Mouse (Mus musculus): ENCODE data around the gene Prpf39. TPM values are rescaled to one million over a fixed set of nuclear protein-coding genes. Genes with fewer than 3 reads are reported as not detected.

The Prpf39 gene
- total RNA-seq (2021), result 10 to 100 TPM; 19.5 to 20.2 TPM

DNA sequence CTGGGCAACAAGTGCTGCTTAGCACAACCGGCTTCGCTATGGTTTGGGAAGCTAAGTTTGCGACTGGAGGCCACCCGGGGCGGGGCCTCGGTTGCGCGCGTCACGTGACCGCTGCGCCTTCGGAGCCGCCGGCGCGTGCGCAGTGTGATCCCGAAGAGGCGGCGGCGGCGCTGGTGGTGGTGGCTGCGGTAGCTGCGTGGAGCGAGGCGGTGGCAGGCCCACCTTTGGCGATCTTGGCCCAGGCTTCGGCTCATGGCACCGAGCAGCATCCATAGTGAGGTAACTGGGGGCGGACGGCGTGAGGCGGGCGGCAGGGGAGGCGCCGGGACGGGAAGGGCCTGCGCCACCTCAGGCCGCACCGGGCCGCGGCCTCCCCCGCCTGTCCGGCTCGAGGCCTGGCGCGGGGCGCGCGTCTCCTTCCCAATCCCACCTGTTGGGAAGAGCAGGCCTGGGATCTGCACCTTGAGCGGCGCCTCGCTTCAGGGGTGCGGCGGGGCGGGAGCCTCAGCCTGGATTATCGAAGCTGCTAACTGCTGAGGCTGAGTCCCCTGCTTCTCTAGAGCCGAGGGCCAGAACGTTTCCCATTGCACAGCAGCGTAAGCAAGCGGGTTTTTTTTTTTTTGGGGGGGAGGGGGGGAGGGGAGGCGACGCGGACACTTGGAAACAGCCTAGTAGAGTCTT lies at the start of gene Prpf39:
Gene Prpf39 (plus strand): TSS at position 144 of the 681 bp plus-strand sequence.
- intact Hi-C loops (cut with DNase I), result loop anchor here (5.0 kb wide), 2 partner anchors 36 to 69 kb away; partner anchors contain the start of genes Fkbp3, Klhl28 and Togaram1
- peak; percentile 94 to 95 for DNase-seq

DNA sequence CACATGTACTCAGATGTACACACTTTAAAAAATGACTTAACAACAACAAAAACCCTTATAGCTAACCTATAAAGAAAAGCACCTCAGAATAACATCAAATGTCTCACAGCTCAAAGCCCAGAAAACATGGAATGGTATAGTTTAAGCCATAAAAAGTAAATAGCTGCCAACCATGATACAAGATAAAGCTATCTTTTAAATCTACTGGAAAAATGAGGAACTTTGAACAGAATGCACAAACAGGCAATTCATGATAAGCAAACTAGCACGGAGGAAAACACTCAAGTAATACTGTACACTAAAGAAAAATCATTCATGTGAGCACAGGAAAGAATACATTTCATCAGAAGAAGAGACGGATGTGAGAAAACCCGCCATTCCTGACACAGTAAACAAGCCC lies 28.4 kb upstream of the Prpf39 start:
- no peak for DNase-seq
- intact Hi-C loops (cut with DNase I), result no loop called here

DNA sequence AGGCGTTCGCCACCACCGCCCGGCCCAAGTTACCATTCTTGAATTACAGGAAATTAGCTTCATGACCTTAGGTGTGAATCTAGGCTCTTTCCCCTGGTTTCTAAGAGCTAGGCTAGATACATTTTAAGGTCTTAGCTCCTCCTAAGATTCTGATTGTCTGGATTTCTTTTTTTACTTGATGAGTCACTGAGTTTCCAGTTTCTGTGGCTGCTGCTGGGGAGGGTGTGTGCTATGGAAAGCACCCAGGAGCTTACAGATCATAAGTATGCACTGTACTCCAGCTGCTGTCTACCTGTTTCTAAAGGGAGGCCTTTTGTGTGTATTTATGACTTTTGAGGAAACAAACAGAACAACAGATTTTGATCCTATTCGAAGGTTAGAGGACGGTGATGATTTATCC lies 13.3 kb upstream of the Prpf39 start:
- intact Hi-C loops (cut with DNase I), result no loop called here
- DNase-seq, result no peak

DNA sequence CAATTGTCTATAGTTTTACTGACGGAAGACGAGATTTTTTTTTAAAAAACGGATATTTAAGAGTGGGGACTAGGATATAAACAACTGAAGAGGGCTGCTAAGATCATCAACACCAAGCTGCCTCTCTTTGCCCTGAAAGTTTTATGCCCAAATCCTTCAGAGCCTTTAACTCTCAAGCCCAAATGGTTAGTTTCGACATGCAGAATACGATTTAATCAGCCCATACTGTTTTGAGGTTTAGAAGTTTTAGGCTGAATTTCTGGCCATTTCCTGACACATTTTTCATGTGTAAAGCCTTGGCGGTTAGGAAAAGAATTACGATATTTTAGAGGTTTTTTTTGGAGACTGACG lies 319 bp upstream of the Prpf39 start:
- DNase-seq, result no peak
- intact Hi-C loops (cut with DNase I), result loop anchor here (5.0 kb wide), 2 partner anchors 36 to 69 kb away; partner anchors contain the start of genes Fkbp3, Klhl28 and Togaram1

DNA sequence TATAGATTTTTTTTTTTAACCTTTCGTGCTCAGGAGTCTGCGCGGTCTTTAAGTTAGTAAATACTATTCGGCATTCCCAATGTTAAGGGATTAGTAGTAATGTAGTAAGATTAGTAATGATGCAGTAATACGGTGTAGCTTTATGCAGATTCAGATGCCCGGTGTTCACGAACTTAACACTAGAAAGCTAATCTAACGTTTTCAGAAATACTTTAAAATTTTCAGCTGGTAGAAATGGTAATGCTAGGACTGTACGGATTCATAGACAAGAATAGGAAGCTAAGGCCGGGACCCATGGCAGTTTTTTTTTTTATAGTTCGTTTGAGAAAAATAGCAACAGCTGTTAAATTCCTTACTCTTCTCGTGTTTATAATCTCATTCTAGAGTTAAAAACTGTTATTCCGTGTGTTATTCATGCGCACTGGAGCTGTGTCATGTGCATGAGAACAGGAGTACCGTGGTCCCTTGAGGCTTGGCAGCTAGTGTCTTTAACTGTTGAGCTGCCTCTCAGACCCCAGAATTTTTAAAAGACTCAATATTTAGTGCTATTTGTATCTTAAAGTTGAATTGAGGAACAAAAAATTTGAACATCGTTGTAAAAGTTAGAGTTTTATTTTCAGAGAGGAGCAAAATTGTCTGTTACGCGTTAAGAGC lies 886 bp downstream of the Prpf39 start:
- intact Hi-C loops (cut with DNase I), result loop anchor here (5.0 kb wide), 2 partner anchors 35 to 70 kb away; partner anchors contain the start of genes Fkbp3, Klhl28 and Togaram1
- peak; percentile 8 to 23 for DNase-seq

DNA sequence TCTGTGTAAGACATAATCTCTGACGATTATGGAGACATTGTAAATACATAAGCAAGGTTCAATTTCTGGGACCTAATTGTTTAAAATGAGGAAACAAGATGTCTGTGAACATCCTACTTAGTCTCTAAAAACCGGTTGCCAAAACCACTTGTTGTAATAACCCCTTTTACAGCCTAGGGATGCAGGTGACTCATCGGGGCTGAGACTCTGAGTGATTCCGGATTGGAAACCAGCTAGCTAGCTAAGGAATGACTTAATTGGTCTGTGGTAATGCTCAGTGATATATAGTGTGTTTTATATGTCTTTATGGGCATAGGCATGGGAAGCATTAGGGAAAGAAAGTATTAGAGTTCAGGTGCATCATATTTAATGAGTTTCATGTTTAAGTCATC lies 1.4 kb downstream of the Prpf39 start:
- DNase-seq, result peak in 1 of 2 experiments; percentile 18
- intact Hi-C loops (cut with DNase I), result loop anchor here (5.0 kb wide), 2 partner anchors 35 to 70 kb away; partner anchors contain the start of genes Fkbp3, Klhl28 and Togaram1

DNA sequence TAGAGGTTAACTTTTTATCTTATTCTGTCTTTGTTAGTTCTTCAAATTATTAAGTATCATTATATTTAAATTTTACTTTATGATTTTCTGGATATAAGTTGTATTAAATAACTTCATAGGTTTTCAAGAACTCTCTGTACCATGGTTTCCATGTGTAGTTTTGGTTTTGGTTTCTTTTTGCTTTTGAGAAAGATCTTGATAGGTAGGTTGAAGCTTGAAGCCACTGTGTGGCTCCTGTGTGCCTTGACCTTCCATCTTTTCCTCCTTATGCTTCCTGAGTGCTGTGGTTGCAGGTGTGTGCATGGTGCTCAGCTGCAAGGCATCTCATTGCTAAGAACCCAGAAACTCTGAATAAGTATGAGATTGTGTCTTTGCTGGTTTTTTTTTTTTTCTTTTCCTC lies 12.7 kb downstream of the Prpf39 start:
- no peak for DNase-seq
- intact Hi-C loops (cut with DNase I), result no loop called here

DNA sequence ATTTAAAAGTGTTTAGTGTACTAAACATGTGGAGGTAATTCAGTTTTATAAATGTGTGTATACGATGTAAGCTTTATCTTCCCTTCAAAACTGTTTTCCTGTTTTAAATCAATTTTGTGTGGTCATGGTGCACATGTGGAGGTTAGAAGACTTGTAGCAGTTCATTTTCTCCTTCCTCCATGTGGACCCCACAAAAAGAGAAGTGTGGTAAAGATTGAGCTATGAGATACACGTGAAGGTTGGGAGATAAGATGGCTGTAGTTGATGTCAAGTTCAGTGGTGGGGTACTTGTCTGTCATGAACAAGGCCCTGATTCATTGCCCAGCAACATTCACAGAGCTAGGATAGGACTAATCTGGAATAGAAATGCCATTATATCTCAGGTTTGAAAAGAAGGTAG lies 22.1 kb downstream of the Prpf39 start:
- intact Hi-C loops (cut with DNase I), result loop anchor here (5.0 kb wide), 1 partner anchor 71 kb away; no protein-coding TSS in a partner anchor
- no peak for DNase-seq

DNA sequence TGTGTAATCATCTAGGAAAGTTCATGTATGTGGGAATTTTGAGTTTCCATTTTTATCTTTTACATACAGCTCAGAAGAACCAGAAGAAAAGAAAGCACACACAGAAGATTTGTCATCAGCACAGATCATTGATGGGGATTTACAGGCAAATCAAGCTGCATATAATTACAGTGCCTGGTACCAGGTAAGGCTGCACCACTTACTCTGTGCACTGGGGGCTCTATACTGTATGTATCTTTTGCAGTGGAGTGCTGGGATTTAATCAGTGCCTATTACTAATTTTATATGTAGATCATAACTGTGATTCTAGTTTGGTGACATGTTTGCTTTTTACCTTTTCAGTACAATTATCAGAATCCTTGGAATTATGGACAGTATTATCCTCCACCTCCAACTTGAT lies 24.9 kb downstream of the Prpf39 start:
- no peak for DNase-seq
- intact Hi-C loops (cut with DNase I), result no loop called here

DNA sequence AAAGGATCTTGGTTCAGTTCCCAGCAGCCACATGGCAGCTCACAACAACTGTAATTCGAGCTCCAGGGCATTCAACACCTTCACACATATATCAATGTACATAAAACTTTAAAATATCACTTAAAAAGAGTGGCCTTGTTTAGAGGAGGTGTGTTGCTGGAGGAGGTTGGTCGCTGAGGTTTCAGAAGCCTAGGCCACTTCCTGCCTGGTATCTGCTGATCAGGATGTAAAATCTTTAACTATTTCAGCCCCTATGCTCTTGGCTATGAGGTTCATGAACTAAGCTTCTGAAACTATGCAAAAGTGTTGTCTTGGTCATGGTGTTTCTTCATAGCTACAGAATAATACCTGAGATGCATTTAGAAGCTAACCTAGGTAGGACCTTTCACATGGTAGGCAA lies 29.1 kb downstream of the Prpf39 start:
- intact Hi-C loops (cut with DNase I), result loop anchor here (2.0 kb wide), 1 partner anchor 14 kb away; no protein-coding TSS in a partner anchor
- DNase-seq, result no peak

DNA sequence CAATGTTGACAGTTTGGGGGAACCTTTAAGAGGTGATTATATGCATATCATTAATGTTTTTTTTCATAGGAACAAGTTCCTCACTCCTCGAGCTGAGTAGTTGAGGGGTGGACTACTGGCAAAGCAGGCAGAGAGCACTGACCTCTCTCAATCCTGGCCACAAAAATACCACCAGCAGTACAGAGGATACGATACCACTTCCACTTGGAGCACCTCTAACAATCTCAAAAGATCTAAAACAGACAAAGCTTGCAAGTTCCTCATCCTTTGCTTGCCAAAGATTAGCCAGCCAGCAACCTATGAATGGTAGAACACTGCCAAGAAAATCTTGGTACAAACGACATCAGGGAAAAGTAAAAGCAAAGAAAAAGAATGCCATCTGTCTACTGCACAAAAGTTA lies 30.1 kb downstream of the Prpf39 start:
- intact Hi-C loops (cut with DNase I), result no loop called here
- no peak for DNase-seq

DNA sequence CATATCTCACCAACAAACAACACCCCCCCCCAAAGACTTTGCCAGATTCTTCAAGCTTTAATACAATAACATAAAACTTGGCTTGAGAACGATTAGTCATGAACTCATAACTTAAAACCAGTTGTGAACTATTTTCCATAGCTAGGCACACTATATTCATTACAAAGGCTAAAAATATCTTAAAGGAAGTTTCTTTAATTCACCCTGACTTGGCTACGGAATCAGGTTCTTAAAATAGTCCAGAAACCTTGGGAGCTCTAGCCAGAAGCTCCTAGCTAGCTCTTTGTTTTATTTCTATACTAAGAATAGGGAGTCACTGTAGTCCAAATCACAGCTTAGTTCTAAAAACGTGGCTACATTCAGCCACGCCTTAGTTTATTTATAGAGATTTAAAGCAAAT lies 32.3 kb downstream of the Prpf39 start:
- intact Hi-C loops (cut with DNase I), result no loop called here
- DNase-seq, result peak; percentile 22 to 29

DNA sequence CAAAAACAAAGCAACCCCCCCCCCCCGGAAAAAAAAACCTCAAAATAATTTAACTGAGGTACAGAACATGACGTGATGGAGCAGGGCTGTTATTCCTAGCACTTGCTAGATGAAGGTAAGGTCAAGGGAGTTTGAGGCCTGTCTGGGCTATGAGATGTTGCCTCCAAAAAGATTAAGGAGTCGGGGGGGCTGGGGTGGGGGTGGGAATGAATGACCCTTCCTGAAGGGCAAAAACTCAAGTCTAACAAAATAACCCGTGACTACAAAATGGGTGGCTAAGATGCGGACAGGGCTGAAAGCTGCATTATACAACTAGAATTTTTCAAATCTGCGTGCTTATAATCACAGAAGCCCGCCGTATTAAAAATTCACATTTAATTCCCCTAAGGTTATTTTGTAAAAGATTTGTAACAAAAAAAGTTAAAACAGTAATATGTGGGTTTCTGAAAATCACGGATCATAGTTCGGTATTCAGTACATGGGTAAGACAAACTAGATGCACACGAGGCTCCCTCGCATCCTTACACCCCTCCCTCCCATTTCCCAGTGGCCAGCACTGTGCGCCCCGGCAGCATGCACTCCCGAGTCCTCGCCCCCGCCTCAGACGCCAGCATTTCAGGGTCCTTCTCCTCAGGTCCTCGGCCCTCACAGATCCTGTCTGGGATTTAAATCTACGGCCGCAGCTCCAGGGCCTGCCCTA lies 36.9 kb downstream of the Prpf39 start:
- intact Hi-C loops (cut with DNase I), result loop anchor here (2.0 to 5.0 kb wide), 2 partner anchors 36 to 106 kb away; partner anchors contain the start of gene Prpf39
- DNase-seq, result no peak

DNA sequence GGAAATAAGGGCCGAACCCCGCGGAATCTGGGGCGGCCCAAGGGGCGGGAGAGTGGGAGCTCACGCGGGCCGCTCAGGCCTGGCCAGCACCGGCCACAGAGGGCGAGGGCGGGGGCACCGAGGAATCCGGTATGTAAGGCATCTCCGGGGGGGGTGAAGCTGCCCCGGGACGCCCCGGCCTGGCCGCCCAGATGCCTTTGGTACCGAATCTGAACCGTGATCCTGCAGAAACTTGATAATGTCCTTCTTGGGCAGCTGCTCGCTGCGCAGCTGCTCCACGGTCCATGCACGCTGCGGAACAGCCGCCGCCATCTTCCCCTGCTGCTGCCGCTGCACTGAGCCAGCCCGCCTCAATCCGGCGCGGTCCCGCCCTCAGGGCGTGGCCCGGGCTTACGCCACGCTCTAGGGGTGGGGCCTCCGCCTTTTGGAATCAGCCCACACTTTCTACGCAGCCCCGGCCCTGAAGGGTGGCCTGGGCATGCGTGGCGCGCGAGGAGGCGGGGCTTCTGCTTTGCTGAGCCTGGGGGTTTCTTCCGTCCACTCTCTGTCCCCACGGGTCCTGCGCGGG lies 37.6 kb downstream of the Prpf39 start, which contains the start of gene Fkbp3:
Gene Fkbp3 (minus strand): TSS at position 397 of the 568 bp plus-strand sequence.
- intact Hi-C loops (cut with DNase I), result loop anchor here (2.0 to 5.0 kb wide), 2 partner anchors 36 to 107 kb away; partner anchors contain the start of gene Prpf39
- peak; percentile 98 to 99 for DNase-seq

DNA sequence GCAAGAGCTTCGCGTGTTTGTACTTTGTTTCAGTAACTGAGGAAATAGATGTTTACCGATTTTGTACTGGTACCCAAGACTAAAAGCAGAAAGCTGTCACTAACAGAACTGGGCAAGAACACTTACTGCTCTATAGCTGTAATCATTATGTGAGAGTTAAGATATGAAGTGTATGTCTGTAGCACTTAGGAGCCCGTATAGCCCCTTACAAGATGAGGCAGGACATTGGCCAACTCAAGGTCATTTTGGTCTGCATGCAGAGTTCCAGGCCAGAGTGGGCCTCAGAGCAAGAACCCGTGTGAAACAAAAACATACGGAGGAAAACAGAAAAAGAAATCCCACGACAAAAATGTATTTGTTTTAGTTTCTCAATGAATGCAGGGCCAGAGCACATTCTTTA lies 38.5 kb downstream of the Prpf39 start:
- no peak for DNase-seq
- intact Hi-C loops (cut with DNase I), result loop anchor here (5.0 kb wide), 2 partner anchors 37 to 98 kb away; partner anchors contain the start of genes Mis18bp1 and Prpf39

DNA sequence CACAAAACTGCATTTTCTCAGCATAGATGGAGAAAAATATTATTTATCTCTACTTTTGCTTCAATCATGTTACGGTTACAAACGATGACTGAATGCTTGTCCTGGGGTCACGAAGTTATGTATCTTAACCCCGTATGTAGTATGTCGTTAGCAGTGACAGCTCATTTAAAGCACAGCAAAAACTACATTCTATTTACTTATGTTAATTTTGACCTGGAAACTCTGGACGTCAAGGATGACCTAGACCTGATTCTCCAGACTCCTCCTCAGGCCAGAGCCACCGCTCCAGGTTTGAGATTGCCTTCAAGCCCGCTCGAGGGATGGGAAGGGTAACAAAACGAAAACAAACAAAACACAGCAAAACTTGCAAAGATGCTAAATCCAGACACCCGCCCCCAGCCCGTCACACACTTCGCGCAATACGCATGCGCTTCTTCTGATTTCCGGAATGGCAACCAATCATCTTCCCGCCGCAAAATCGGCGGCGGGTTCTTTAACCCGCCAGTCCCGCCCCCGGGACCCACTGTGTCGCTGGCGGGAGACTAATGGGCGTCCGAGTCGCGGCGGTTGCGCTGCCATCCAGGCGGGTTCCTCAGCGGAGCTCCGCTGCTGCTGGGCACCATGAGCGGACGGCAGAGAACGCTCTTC lies 39.1 kb downstream of the Prpf39 start, which contains the start of gene Fancm:
Gene Fancm (plus strand): TSS at position 519 of the 648 bp plus-strand sequence.
- peak; percentile 92 to 94 for DNase-seq
- intact Hi-C loops (cut with DNase I), result loop anchor here (5.0 kb wide), 1 partner anchor 97 kb away; the partner anchor contains the start of gene Mis18bp1

DNA sequence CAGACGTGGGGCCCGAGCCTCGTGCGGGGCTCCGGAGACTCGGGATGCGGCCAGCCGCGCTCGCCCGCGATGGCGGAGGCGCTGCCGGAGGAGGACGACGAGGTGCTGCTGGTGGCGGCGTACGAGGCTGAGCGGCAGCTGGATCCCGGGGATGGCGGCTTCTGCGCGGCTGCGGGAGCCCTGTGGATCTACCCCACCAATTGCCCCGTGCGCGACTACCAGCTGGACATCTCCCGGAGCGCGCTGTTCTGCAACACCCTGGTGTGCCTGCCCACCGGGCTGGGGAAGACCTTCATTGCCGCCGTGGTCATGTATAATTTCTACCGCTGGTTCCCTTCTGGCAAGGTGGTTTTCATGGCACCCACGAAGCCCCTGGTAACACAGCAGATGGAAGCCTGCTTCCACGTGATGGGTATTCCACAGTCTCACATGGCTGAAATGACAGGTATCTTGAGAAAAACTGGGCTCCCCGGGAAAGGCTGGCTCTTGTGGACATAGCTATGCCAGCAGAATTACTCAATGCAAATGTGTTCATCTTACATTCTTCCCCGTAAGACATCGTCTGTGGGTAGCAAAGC lies 39.7 kb downstream of the Prpf39 start:
- no peak for DNase-seq
- intact Hi-C loops (cut with DNase I), result loop anchor here (5.0 kb wide), 1 partner anchor 96 kb away; the partner anchor contains the start of gene Mis18bp1

DNA sequence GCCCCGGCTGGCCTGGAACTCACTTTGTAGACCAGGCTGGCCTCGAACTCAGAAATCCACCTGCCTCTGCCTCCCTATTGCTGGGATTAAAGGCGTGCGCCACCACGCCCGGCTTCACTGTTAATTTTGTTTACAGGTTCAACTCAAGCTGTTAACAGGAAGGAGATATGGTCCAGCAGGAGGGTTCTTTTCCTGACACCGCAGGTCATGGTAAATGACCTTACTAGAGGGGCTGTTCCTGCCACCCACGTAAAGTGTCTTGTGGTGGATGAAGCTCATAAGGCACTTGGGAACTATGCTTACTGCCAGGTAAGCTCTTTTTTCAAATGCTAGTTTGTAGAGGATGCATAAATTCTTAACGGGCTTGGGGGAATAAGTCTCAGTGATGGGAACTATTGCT lies 40.8 kb downstream of the Prpf39 start:
- no peak for DNase-seq
- intact Hi-C loops (cut with DNase I), result loop anchor here (5.0 kb wide), 1 partner anchor 95 kb away; the partner anchor contains the start of gene Mis18bp1

DNA sequence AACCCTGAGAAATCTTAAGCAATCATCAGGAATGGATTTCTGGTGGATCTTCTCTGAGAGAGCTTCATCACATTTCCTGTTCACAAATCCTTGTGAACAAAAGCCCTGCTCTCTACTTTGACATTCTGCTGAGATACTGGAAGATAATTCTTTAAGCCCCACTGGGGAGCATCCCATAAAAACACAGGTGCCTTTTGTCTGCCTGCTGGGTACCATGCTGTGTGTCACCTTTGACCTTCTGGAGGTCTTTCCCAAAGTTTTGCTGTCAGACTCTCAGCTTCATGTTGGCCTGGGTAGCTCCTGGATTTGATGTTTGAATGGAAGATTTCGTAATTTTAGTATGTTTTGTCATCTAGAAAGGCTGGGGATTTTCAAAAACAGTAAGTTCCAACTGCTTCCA lies 72.6 kb downstream of the Prpf39 start:
- no peak for DNase-seq
- intact Hi-C loops (cut with DNase I), result no loop called here
